Mouse (Mus musculus): ENCODE measurements around the gene Snn. TPM values are rescaled to one million over a fixed set of nuclear protein-coding genes. Genes with fewer than 3 reads are reported as not detected.

Gene Snn
- 25.3 TPM for polyA plus RNA-seq (2014; fragmentation: Illumina TruSeq; extraction: RNeasy Lipid Tissue Mini Kit (QIAGEN cat#74804); ENCODE audit: insufficient read depth, low read depth, low replicate concordance)

GRCm38 (mm10) chr16:11060645-11061044, at the start of gene Snn:
Gene Snn (plus strand): TSS chr16:11060945.

GRCm38 (mm10) chr16:11066029-11066832, 5.5 kb downstream of the Snn start, which contains the start of gene Litaf:
Gene Litaf (minus strand): TSS chr16:11066157.

Other genes starting within 250 kb of the Snn start
- not detected for gene Gm11172, start 248.0 kb upstream of the Snn start, polyA plus RNA-seq (2014; fragmentation: Illumina TruSeq; extraction: RNeasy Lipid Tissue Mini Kit (QIAGEN cat#74804); ENCODE audit: insufficient read depth, low read depth, low replicate concordance)
- 0.31 TPM for gene Rmi2, start 225.9 kb upstream of the Snn start, polyA plus RNA-seq (2014; fragmentation: Illumina TruSeq; extraction: RNeasy Lipid Tissue Mini Kit (QIAGEN cat#74804); ENCODE audit: insufficient read depth, low read depth, low replicate concordance)
- 40.7 TPM for gene Litaf, start 5.2 kb downstream of the Snn start, polyA plus RNA-seq (2014; fragmentation: Illumina TruSeq; extraction: RNeasy Lipid Tissue Mini Kit (QIAGEN cat#74804); ENCODE audit: insufficient read depth, low read depth, low replicate concordance)
- gene Txndc11, start 73.7 kb downstream of the Snn start, polyA plus RNA-seq (2014; fragmentation: Illumina TruSeq; extraction: RNeasy Lipid Tissue Mini Kit (QIAGEN cat#74804); ENCODE audit: insufficient read depth, low read depth, low replicate concordance), result 12.6 TPM
- 44.2 TPM for gene Zc3h7a, start 115.4 kb downstream of the Snn start, polyA plus RNA-seq (2014; fragmentation: Illumina TruSeq; extraction: RNeasy Lipid Tissue Mini Kit (QIAGEN cat#74804); ENCODE audit: insufficient read depth, low read depth, low replicate concordance)
- gene Rsl1d1, start 142.4 kb downstream of the Snn start, polyA plus RNA-seq (2014; fragmentation: Illumina TruSeq; extraction: RNeasy Lipid Tissue Mini Kit (QIAGEN cat#74804); ENCODE audit: insufficient read depth, low read depth, low replicate concordance), result 38.8 TPM
- 42.4 TPM for gene Gspt1, start 193.4 kb downstream of the Snn start, polyA plus RNA-seq (2014; fragmentation: Illumina TruSeq; extraction: RNeasy Lipid Tissue Mini Kit (QIAGEN cat#74804); ENCODE audit: insufficient read depth, low read depth, low replicate concordance)